Mouse (Mus musculus): ENCODE measurements around the gene Usp36.

Gene Usp36

DNA sequence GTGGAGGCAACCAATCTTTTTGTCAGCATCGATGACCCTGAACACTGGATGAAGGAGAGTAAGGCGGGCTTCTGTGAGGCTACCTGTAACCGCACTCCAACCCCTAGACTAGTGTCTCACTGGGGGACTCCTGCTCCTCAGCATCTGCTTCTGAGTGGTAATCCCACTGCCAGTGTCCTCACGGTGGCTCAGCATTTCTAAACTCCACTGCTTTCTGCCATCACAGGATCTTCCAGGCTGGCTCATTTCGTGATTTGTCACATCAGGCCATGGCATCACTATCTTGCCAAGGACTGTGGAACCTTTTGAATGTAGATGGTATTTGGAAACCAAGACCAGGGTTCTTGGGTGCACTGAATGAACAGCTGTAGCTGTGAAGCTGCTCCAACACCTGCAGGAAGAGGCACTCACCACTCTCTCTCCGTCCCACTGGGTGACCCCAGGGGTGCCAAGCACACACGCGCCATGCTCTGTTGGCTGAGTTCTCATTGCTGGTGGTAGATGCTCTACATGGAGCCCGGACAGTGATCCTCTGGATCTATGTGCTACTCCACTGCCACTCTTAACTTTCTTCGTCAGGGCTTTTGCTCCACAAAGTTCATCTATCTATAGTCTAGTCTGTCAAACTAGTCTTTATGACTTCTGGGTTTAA lies 66.5 kb downstream of the Usp36 start:
- no peak for DNase-seq (ENCODE audit: low read depth in 2 of 2, low spot score in 2 of 2)

DNA sequence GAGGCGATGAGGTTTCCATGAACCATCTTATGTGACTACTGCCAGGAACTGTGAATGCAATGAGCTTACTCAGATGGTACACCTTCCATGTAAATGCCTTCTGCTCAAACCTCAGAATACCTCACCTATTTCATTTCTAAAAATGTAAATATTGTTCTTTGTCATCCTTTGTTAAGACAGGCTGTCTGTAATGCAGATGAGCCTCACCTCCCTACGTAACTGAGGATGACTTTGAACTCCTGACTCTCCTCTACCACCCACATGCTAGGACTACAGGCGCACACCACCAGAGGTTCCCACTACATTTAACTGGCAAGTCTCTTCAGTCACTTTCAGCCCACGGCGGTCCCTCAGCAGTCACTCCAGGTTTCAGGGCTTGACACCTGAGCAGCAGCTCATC lies 67.1 kb downstream of the Usp36 start:
- no peak for DNase-seq (ENCODE audit: low read depth in 2 of 2, low spot score in 2 of 2)

DNA sequence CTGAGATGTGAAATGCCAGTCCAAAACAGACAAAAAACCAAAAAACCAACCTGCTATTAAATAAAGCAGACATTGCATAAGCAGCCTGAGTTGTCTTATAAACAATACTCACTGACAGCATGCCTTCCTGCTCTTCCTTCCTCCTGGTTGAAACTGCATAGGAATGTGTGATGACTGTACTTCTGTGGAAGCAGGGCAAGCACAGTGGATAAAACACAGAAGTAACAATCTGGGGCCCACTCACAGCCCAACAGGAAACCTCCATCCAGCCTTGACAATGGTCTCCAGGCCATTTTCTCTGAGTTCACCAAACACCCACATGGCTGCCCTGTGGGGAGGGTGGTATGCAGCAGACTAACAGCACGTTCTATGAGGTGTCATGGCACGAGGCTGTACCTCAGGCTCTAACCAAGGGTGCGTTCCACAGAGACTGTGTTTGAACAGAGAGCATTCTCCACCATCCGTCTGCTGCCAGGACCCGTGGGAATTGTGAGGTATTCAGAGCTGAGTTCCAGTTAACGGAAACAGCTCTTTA lies 67.6 kb downstream of the Usp36 start:
- no peak for DNase-seq (ENCODE audit: low read depth in 2 of 2, low spot score in 2 of 2)

DNA sequence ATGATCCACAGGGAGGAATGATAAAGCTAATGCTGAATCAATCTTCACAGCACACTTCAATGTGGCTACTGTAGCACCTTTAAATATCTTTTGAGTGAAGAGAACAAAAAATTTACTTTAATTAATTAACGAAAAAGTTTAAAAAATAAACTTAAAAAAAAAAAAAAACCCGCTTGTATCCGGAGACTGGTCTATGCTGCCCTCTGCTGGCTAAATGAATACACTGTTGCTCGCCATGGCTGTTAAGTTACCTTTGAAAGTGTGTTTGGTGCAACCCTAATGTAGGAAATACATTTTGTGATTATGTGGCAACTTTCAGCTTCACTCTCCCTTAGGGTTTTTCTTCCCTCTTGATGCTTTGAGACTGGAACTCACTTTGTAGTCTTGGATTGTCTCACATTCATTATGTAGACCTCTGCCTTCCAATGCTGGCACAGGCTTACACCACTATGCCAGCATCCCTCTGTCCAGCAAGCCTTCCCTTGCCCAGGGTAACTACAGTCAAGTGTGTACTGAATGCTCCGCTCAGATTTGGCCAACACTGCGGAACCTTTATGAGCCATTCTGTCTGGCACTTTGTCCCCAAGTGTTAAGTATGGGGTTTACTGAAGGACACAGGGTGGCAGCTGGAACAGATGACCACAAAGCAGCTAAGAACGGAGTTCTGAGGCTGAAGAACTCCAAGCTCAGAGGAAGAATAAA lies 69.3 kb downstream of the Usp36 start:
- peak; percentile 62 to 76 for DNase-seq (ENCODE audit: low read depth in 2 of 2, low spot score in 2 of 2)

DNA sequence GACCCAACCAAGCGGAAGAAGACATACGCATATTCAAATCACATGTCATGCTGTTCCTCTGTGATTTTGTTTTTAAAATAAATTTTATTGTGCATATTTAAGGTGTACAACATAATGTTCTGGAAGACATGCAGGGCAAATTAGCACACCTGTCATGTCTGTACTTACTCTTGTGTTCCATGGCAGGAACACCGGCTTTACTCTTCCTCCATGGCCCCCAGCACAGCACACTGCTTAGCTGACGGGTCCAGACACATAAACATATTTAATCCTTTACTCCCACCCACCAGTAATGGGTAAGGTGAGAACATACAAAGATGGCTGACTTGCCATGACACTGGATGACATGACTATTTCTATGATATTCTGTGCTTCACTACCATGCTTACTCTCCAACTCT lies 71.0 kb downstream of the Usp36 start:
- DNase-seq (ENCODE audit: low read depth in 2 of 2, low spot score in 2 of 2): no peak

DNA sequence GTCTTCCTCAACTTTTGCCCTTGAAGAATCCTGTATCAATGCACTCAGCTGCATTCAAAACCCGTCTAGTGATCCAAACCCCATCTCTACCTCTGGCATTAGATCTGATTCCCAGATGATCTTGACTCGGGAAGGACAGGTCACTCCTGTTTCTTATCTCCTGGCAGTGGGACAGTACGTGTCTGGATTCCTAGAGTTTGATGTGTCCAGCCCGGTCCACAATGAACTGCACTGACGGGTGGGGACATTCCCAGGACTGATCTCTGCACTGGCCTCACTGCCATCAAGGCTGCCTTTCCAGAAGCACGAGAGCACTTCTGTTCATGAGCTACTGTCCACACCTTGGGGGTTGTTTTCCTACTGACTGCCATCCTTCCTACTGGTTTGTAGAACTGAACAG lies 73.6 kb downstream of the Usp36 start:
- no peak for DNase-seq (ENCODE audit: low read depth in 2 of 2, low spot score in 2 of 2)

DNA sequence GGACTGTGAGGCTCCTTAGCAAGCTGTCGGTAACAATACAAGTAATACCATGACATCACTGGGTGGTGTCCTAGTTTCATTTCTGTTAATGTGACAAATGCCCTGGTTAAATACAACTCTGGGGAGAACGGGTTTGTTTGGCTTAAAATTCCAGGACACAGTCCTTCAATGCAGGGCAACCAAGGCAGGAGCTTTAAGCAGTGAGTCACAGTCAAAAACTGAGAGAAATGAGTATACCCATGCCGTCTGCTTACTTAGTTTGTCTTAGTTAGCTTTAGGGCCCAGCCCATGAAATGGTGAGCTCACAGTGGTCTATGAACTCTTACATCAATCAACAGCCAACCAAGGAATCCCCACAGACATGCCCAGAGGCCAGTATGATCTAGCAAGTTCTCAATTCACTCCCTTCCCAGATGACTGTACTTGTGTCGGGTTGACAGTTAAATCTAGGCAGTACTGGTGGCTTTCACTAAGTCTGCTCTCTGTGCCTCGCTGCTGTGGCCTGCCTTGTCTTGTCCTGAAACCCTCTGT lies 74.1 kb downstream of the Usp36 start:
- no peak for DNase-seq (ENCODE audit: low read depth in 2 of 2, low spot score in 2 of 2)

DNA sequence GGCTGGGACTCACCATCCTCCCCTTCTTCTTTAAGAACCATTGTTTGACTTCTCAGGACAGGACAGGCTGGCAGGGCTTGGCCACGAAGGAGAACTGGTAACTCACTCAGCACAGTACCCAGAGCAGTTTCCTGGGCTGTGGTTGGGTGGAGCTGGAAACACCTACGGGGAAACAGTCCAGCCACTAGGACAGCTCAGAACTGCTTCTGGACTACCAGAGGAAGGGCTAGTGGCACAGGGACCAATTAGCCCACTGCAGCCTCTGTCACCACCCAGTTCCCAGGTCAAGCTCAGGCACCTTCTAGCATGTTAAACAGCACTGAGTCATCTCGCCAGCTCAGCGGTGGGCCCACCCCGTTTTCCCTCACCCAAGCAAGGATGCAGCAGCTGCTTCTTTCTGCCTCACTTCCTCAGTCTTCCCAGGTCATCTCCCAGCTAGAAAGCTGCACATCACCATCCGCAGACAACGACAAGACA lies 77.4 kb downstream of the Usp36 start:
- no peak for DNase-seq (ENCODE audit: low read depth in 2 of 2, low spot score in 2 of 2)

DNA sequence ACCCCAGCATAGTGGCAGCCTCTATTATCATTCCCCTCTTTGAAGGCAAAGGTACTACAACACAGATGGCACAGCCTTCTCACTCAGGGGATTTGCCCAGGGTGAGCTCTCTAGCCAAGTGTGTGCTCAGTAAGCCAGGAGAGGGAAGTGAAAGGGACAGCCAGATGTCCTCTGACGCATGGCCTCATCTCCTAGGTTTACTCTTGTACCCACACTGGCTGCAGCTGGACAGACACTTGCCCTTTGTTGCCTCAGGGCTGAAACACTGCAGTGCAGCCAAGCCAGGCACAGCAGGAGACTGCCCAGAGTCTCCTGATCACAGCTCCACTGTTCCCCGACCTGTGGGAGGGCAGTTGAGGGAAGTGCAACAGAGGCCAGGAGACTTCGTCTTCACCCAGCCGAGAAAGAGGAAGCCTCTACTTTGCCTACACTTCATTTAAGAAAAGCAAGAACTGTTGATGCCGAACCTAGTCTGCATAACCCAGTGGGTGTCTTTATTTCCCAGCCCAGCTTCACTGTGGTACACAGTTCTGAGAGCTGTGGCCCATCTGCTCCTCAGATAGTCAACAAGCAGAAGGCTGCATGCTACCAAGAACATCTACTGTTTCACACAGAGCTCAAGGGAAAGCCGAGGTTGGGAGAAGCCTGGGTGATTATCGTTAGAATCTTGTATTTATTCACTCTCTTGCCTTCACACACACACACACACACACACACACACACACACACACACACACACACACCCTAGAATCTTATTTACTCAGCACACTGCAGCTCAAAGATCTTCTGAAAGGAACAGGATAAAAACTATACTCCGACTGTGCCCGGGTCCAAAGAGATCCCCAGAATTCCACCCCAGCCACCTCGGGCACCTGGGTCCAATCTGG lies 78.1 kb downstream of the Usp36 start:
- no peak for DNase-seq (ENCODE audit: low read depth in 2 of 2, low spot score in 2 of 2)

DNA sequence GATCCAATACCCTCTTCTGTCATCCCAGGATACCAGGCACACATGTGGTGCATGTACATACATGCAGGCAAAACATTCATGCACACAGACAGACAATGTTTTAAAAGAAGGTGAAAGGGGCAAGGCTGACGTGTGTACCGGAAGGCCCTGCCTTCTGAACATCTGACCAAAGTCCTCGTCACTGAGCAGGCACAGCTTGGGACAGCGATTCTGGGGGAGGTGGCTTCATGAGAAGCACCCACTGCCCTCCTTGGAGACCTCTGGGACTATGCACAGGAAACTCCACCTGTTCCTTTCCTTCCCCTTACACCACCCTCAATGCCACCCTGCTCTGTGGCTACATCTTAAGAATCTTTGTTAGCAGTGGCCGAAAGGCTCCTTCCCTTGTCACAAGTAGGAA lies 79.1 kb downstream of the Usp36 start:
- no peak for DNase-seq (ENCODE audit: low read depth in 2 of 2, low spot score in 2 of 2)

DNA sequence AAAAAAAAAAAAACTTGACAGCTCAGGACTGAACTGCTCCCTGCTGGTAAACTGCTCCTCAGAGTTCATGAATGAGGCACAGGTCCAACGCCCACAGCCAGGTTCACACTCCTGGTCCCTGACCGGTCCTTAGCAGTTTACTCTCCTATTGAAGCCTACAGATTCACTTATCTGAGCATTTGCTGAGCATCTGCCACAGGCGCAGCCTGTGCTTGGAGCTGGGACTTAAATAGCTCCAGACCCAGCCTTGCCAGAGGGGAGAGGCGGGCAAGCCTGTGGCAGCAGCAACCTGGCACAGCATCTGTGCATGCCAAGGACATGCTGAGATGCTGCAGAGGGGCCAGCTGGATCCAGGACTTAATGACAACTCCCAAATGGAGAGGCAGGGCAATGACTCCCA lies 79.9 kb downstream of the Usp36 start:
- no peak for DNase-seq (ENCODE audit: low read depth in 2 of 2, low spot score in 2 of 2)

All from CD8-positive naive resting alpha-beta T cell, adult 2 months (primary cell).